Mouse (Mus musculus) 416B (cell line): Measurements from ENCODE around the gene Dnah2.
A peak's percentile ranks its signal among the peaks of the same experiment; 100 is the strongest.

Experiments
- DNase-seq: peaks from one replicate; pipeline ENCODE4 v3.0.0; 2011; ENCODE audit warnings: low read depth

Dnah2 gene

GRCm38 (mm10) chr11:69406867-69407723 lies 141.8 kb downstream of the Dnah2 start:
- no peak for DNase-seq

DNA sequence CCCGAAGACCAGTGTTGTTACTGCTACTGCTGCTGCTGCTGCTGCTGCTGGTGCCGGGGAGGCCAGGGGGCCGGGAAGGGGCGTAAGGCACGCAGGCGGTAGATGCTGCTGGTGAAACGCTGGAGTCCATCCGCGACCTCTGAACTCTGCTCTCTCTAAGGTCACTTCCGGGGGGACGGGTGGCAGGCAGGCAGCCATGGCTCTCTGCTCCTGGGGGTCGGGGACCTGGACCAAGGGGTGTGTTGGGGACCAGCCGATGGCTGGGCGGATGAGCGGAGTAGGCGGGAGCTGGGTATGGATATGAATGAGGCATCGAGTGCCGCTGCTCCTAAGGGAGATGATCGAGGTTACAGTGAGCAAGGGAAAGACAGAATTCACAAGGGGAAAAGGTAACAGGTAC lies 142.6 kb downstream of the Dnah2 start:
- no peak for DNase-seq

DNA sequence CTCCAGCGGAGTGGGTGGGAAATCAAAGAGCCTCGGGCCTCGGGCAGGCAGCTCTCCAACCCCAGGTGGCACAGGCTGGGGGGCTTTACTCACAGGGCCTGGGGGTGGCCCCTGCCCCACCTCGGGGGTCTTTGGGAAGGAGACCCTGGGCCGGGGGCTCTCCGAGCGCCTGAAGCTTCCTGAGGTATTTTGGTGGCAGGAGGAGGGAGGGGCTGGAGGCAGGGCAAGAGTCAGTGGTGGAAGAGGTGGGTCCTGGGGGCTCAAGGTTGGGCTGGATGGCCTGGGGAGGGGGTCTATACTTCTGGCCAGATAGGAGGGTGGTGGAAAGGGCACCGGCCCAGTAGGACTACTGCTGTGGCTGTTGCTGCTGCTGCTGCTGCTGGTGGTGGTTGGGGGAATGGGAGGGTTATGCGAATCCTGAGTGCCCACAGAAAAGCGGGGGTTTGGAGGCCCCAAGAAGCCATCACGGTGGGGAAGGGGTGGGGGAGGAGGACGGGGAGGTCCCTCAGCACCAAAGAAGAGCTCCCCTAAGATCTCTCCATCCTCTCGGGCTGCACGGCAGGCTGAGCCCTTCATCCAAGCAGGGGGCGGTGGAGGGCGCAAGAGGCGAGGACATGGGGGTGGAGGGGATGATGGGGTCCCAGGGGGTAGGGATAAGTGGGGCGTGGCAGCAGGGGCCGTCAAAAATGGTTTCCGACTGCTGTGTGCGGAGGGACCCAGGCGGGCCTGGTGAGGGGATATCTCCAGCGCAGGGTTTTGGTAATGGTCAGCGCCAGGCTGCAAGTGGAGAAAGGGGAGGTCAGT lies 143.3 kb downstream of the Dnah2 start:
- no peak for DNase-seq

DNA sequence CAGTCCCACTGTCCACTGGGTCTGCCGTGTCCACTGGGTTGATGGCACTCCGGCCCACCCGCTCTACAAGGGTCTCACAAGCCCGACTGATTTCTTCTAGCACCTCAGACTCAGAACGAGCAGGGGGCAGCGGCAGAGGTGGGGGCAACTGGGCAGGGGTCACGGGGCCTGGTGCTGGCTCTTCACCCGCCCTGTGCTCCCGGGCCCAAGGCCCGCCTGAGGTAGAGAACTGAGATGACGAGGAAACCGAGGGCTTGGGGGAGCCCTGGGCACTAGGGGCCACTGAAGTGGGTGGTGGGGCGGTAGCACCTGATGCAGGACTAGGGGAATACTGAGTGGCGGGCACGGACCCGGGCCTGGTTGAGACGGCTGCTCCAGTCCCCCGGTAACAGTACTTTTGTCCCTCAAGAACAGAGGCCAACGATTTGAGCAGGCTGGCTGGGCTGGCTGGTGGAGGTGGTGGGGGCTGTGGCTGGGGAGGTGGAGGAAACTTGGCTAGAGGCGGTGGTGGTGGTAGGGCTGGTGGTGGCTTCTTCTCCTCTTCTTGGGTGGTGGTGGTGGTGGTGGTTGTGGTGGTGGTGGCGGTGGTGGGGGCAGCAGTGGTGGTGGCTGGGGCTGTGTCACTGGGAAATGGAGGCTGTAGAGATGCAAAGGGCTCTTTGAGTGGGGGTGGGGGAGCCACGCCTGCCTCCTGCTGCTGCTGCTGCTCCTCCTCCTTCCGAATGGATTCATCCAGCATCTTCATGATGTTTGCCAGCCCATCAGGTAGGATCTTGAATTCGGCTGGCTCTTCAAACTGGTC lies 144.1 kb downstream of the Dnah2 start:
- no peak for DNase-seq

- no peak for DNase-seq
Observed at GRCm38 (mm10) chr11:69403691-69404594, 145.0 kb downstream of the Dnah2 start.

- DNase-seq: no peak
Observed at GRCm38 (mm10) chr11:69401987-69402386, 146.9 kb downstream of the Dnah2 start.

DNA sequence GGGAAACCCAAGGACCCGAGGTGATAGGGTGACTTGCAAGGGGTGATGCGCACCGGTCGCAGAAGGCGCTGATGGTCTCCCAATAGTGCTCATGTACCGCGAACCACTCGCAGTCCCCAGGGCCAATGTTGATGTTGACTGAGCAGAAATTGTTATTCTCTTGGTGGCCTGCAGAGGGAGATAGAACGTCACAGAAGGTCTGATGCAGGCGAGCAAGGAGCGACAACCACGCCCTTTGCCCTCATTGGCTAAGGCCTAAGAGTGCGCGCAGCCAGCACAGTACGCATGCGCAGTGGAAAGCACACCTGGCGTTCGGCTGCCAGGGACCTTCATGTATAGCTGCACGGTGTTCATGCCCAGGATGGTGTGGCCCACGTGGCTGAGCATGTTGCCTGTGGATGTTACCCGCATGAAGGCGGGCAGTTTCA lies 147.7 kb downstream of the Dnah2 start:
- peak; percentile 77 for DNase-seq

GRCm38 (mm10) chr11:69400083-69400850 lies 148.6 kb downstream of the Dnah2 start:
- no peak for DNase-seq

- DNase-seq: no peak
Observed at GRCm38 (mm10) chr11:69399201-69400082, 149.5 kb downstream of the Dnah2 start.

DNA sequence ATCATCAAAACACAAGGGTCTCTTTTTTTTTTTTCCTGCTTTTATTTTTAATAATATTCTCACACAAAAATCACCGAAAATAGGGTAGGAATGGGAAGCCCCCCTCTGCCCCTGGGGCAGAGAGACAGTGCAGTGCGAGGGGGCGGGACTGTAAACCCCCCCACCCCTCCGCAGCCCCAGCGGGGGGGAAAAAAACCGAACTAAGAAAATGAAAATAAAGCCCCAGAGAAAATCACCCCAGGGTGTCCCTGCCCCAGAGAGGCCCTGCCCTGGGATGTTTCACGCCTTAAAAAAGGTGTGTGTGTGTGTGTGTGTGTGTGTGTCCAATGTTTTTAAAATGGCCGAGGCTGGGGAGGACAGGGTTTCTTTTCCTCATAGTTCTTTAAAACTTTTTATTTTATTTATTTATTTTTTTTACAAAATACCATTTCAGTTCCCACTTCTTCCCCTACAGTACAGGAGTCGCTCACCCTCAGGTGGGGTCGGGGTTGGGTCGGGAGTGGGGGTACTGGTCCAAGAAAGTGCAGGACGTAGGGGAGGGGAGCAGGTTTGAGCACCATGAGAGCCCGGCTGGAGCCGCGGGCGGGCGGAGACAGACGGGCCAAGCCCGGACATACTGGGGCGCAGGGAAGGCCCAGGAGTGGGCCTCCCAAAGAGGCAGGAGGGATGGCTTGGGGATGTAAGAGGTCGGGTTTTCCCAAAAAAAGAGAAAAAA lies 150.3 kb downstream of the Dnah2 start:
- DNase-seq: no peak

DNA sequence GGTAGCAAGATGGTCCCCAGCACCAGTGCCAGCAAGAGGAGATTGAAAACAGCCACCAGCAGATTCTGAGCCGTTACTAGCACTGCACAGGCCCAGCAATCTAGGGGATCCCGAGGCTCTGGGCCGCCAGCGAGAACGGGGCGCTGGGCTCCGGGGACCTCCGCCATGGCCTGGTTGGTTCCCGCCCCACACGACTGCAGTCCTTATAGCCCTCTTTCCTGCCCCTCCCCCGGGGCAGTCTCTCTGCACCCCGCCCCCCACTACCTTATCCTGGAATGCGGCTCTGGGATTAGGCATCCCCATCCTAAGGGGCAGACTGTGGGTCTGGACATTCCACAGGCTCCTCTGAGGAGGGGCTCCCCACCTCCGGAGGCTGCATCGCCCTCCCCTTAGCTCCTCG lies 150.9 kb downstream of the Dnah2 start, which contains the start of gene Tmem88:
Tmem88 (minus strand) TSS at position 176 of the 400 bp plus-strand sequence.
- no peak for DNase-seq

DNA sequence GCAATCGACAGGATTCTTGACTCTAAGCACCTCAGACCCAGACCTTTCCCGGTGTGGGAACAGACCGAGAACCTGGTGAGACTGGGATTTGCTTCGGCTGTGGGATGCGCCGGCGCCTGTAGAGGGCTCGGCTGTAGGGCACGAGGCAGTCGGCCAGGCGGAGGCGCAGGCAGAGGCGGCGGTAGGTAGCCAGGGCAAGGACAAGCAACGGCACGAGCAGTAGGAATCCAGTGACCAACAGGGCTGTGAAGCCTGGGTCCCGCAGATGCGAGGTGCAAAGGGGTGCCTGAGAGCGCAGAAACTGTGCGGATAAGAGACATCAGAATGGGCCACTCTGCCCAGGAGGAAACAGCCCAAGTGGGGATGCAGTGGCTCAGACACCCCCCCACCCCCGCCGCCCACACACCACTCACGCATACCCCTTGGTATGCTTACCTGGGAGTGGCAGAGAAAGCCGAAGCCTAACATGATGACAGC lies 151.3 kb downstream of the Dnah2 start:
- DNase-seq: no peak

DNA sequence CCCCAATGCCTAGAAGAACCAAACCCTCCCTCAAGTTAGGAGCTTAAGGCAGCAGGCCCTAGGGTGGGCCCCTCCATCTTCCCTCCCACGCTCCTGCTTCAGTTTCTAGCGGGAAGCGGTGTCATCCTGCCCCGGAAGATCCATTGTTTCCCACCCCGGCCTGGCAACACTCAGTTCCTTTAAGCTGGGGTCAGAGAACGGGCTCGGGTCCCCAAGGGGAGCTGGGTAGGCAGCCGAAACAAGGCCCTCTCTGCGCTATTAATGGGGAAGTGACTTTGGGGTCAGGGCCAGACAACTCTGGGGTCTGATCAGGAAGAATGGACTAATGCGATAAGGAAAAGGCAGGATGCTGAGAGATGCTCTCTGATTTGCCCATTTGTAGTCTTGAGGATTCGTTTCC lies 152.1 kb downstream of the Dnah2 start:
- DNase-seq: peak; percentile 54

GRCm38 (mm10) chr11:69395634-69396373 lies 153.1 kb downstream of the Dnah2 start:
- peak; percentile 100 for DNase-seq

DNA sequence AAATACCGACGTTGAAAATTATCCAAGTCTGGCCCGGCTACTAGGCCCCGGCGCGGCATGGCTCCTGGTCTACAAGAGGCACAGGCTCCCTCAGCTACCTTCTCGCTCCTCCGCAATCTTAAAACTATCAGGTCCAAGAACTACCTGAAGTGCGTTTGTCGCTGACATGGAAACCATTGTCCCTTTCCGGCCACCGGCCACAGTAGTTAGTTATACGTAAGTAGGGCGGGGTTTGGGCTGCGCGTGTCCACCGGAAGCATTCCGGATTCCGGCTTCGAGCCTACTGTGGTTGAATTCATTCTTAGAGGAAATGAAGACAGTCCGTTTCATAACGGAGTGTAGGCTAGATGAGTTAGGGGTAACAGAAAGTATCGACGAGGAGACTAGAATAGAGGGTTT lies 153.7 kb downstream of the Dnah2 start, which contains the start of the genes Naa38 and Cyb5d1:
Naa38 (plus strand) TSS at position 253 of the 399 bp plus-strand sequence.
Cyb5d1 (minus strand) TSS at position 397 of the 399 bp plus-strand sequence.
- DNase-seq: peak; percentile 97

DNA sequence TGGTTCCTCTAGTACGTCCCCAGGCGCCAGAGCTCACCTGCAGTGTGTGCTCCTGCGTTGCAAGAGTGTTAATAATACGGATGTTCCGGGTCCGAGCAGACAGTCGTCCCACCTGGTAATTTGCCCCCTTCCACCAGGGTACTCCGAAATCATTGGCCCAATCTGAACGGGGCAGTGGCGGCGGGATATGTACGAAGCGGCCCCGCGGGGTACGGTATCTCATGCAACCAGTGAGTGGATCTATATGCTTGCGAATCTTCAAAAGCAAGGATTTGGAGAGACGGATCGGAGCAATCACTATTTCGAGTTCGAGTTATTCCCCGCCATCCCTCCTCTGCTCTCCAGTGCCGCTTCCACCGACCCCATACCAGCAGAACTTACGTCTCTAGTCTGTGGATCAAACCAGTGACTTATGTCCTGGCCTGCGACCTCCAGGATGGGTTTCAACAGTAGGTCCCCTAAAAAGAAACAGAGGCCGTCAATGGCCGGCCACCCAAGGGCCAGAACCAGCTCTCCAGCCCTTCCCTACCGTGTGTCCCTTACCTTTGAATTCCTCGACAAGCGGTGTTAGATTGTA lies 154.2 kb downstream of the Dnah2 start:
- peak; percentile 36 for DNase-seq

DNA sequence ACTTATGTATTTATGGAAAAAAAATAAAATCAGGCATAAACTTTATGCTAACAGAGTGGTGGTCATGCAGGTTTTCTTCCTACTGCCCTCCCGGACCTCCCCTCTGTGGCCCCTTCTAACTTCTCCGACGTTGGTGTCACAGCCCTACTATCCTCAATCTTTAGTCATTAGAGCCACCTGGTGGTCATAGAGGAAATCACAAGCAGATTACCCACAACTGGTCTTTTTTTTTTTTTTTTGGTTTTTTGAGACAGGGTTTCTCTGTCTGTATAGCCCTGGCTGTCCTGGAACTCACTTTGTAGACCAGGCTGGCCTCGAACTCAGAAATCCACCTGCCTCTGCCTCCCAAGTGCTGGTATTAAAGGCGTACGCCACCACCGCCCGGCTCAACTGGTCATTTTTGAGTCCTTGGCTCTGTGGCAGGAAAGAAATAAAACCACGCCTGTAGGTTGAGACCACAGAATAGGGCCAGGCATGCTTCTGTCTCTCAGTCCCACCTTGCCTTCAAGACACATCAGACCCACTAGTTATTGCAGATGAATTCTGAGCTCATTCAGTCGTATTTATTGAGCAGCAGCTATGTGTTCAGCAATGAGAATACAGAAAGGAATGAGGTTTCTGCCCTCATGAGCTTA lies 158.4 kb downstream of the Dnah2 start:
- DNase-seq: peak; percentile 81
